Mouse (Mus musculus) CH12.LX (cell line): ENCODE measurements around the gene Lrch1.
A peak's percentile ranks its signal among the peaks of the same experiment; 100 is the strongest.

Experiments
- CTCF ChIP-seq, 2 experiments: IDR thresholded peaks in 1 of 2; conservative IDR thresholded peaks in 1 of 2; 2 replicates each; pipeline ENCODE4 v1.5.1; 2011 to 2012; ENCODE audit warnings: low read depth in 2 of 2, low read length in 2 of 2, improper control_type of control experiment in 1 of 2, inconsistent platforms in 1 of 2, mild to moderate bottlenecking in 1 of 2, moderate library complexity in 1 of 2
- EP300 ChIP-seq: IDR thresholded peaks from 2 replicates; pipeline ENCODE4 v1.6.1; 2011; ENCODE audit warnings: low read length, improper control_type of control experiment
- USF1 ChIP-seq: IDR thresholded peaks from 2 replicates; pipeline ENCODE4 v1.6.1; 2014; ENCODE audit warnings: low read depth, mild to moderate bottlenecking, inconsistent platforms, low read length, improper control_type of control experiment

GRCm38 (mm10) chr14:74867076-74868042 lies 80.3 kb downstream of the Lrch1 start:
- TF ChIP-seq USF1 = no peak
- TF ChIP-seq EP300 = peak; percentile 85
- TF ChIP-seq CTCF (conservative IDR thresholded peaks at IDR 0.05 in 1 of 2, IDR thresholded peaks at IDR 0.05 in 1 of 2; ENCODE audit: low read depth in 2 of 2, low read length in 2 of 2) = no peak
